Mouse (Mus musculus) embryonic facial prominence, embryonic 10.5 days (tissue): ENCODE measurements at regions not wholly inside any gene's neighbourhood (a gene's known extent, or its start where the extent isn't known, plus 50 kb on each side); places are given as distances from the start of the nearest gene placed in this dataset.

ENCODE experiments used
- DNase-seq: peaks from one replicate; pipeline ENCODE4 v3.0.0-alpha.2; 2017; ENCODE audit warnings: low spot score
- H3K27ac ChIP-seq: fragments of 300-500 bp; sonication (generic); replicated peaks from 2 replicates; pipeline ENCODE4 v1.5.1; 2016; ENCODE audit warnings: mild to moderate bottlenecking
- H3K27me3 ChIP-seq: fragments of 300-500 bp; sonication (generic); replicated peaks from 2 replicates; pipeline ENCODE4 v1.6.1; 2016; ENCODE audit warnings: low read depth, mild to moderate bottlenecking; ENCODE audit not compliant: poor library complexity, severe bottlenecking
- H3K36me3 ChIP-seq: fragments of 300-500 bp; sonication (generic); replicated peaks from 2 replicates; pipeline ENCODE4 v1.6.1; 2016; ENCODE audit warnings: mild to moderate bottlenecking, moderate library complexity
- H3K4me1 ChIP-seq: fragments of 300-500 bp; sonication (generic); 2 replicates; pipeline ENCODE4 v1.6.1; 2016
- H3K4me3 ChIP-seq: fragments of 300-500 bp; sonication (generic); 2 replicates; pipeline ENCODE4 v1.5.1; 2016; ENCODE audit warnings: mild to moderate bottlenecking, moderate library complexity
- H3K9me3 ChIP-seq: fragments of 300-500 bp; sonication (generic); 2 replicates; pipeline ENCODE4 v1.6.1; 2016; ENCODE audit warnings: mild to moderate bottlenecking
- WGBS: fragments of 180-500 bp; shearing (Covaris S2); methylation state at CpG from one replicate; pipeline ENCODE4 v1.1.7; 2016; 5-methylcytosine and 5-hydroxymethylcytosine counted together

DNA sequence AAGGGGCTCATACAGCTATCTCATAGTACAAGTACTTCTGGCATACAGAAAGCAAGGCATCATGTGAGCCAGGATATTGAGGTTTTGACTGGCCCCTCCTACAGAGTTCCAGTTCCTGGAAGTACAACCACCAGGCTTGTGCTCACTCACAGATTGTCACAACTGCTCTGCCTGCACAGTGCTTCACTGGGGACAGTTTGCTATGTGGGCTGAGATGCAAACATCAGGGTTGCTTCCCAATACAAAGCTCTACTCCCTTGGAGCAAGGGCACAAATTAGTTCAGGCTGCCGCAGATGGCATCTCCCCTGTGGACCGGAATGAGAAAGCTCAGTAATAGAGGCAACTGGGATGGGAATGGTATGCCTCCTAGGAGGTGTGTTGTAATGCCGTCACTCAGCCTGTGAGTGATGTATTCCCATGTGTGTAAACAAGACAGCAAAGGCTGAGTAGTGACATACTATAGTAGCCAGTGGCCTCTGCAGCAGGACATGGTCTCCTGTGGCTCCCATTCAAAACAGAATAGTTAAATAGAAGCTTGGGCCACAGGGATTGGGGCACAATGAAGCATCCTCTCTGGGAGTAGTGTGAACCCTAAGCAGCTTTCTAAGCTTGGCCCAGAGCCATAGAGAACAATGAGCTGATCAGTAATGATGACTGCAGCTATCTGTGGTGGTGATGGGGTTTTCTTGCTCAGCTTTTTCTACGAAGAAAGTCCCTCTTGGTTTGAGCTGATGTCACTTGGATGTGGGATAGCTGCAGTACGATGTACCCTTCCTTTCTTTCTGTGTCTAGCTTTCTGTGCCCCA is 148.8 kb upstream of the Cd180 start:
- 59% methylated on average over 5 of the region's 5 CpGs for WGBS
- Histone ChIP-seq H3K27ac (no peak overlapping the region), H3K36me3 (no peaks in the 10 kb centered on the region), H3K4me1 (peaks cover 40% of the 10 kb centered on the region), H3K27me3 (peaks cover 14% of the 10 kb centered on the region; the same call in 1 of the 2 replicates), H3K4me3 (no peak overlapping the region), H3K9me3 (no peaks in the 10 kb centered on the region)
- DNase-seq, result no peak

GRCm38 (mm10) chr13:102545845-102546615 is 147.3 kb upstream of the Cd180 start:
- H3K36me3 ChIP-seq, result no peaks in the 10 kb centered on the region
- peaks cover 21% of the 10 kb centered on the region; the same call in 1 of the 2 replicates for H3K27me3 ChIP-seq
- no peak overlapping the region for H3K27ac ChIP-seq
- H3K4me1 ChIP-seq, result peaks cover 40% of the 10 kb centered on the region
- no peak overlapping the region for H3K4me3 ChIP-seq
- H3K9me3 ChIP-seq, result no peaks in the 10 kb centered on the region
- peak; percentile 53 for DNase-seq
- WGBS, result 55% methylated on average over 17 of the region's 17 CpGs

DNA sequence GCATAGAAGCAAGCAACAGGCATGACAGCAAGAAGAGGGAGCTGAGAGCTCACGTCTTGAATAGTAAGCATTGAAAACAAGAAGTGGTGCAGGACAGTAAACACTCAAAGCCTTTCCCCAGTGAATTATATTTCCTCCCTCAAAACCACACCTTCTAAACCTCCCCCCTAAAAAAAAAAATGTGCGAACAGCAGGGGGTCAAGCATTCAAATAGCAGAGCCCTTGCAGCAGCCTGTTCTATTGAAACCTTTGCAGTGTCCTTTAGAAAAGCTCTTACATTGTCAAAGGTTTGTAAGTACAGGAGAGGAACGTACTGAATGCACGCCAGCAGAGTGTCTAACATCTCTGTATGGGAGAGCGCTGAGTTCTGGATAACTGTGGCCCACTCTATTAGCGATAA is 145.1 kb upstream of the Cd180 start:
- H3K4me1 ChIP-seq, result peaks cover 40% of the 10 kb centered on the region

DNA sequence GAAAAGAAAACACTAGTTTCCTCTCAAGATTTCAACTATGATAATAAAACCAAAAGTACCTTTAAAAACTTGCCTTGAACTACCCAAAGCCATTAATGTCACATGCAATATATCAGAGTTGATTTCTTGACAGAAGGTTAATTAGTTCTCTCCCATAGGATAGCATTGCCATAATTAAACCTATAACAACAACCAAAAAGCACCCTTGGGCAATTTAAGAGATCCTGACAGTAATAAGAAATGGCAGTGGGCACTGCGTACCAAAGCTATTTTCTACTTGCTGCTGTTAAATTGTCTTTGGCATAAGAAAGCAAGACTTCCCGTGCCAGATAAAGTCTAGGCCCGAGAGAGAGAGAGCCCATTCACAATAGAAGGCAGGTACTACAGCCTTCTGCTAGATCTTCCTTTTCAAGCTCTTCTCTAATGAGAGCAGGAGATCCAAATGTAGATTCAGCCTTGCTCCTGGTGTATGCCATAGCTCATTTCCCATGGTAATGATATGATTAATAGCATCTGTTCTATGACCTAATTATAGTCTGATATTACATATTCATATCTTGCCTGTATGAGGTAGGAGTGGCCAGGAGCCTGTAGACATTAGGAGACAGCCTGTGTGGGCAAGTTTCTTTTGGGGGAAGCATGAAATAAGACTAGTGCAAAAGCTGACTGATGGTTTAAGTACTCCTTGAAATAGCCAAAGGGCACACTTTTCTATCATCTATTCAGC is 126.3 kb upstream of the Cd180 start:
- DNase-seq, result no peak
- WGBS, result 47% methylated on average over 3 of the region's 3 CpGs

More for the DNA sequence above, 145.1 kb upstream of the Cd180 start:
- WGBS, result 47% methylated on average over 6 of the region's 6 CpGs
- Histone ChIP-seq H3K27ac (no peak overlapping the region), H3K9me3 (no peaks in the 10 kb centered on the region), H3K4me3 (no peak overlapping the region), H3K36me3 (no peaks in the 10 kb centered on the region), H3K27me3 (peaks cover 41% of the 10 kb centered on the region; the same call in 1 of the 2 replicates)
- no peak for DNase-seq

DNA sequence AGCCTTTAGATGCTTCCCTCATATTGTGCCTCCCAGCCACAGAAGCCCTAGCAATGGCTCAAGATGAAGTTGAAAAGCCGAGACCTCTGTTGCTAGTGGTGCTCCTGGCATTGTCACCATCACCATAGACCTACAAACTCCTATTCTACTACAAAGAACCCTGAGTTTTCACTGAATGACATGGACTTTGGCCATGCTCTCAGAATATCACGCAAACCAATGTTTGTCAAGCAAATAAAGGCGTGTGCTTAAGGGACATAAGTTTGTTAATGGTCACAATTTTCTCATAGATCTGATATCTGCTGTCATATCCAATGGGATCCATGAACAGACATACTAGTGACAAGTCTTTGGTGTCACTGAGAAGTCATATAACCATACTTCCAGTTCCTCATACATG is 123.8 kb upstream of the Cd180 start:
- peaks cover 72% of the 10 kb centered on the region for H3K27me3 ChIP-seq
- 85% methylated on average over 3 of the region's 3 CpGs for WGBS

More for the DNA sequence above, 126.3 kb upstream of the Cd180 start:
- Histone ChIP-seq H3K36me3 (no peaks in the 10 kb centered on the region), H3K27me3 (peaks cover 83% of the 10 kb centered on the region), H3K4me1 (no peaks in the 10 kb centered on the region), H3K27ac (no peak overlapping the region), H3K4me3 (no peak overlapping the region), H3K9me3 (0 out of 2 replicates have a peak, but pooled peaks cover 3% of the 10 kb centered on the region)

DNA sequence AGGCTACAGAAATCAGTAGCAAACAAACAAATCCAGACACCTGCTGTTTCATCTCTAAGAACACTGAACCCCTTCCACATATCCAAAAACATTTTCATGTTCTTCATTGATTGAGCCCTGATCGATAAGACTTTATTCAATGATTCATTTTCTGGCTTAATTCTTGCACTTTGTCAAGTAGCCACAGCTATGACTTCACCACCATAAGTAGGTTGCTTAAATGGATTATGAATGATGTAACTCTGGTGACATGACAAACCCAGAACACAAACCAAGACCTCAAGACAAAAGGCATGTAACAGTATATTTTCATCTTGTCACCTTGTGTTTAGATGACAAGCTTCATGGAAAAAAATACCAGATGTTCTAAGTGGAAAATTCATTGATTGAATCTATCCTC is 123.1 kb upstream of the Cd180 start:
- H3K4me3 ChIP-seq, result no peak overlapping the region
- no peak for DNase-seq
- H3K9me3 ChIP-seq, result no peaks in the 10 kb centered on the region
- H3K4me1 ChIP-seq, result peaks cover 12% of the 10 kb centered on the region
- whole genome bisulfite sequencing, result 89% methylated on average over 1 of the region's 1 CpGs
- no peak overlapping the region for H3K27ac ChIP-seq
- peaks cover 69% of the 10 kb centered on the region for H3K27me3 ChIP-seq
- no peaks in the 10 kb centered on the region for H3K36me3 ChIP-seq

More for the DNA sequence above, 123.8 kb upstream of the Cd180 start:
- Histone ChIP-seq H3K9me3 (no peaks in the 10 kb centered on the region), H3K36me3 (no peaks in the 10 kb centered on the region), H3K27ac (no peak overlapping the region), H3K4me3 (no peak overlapping the region), H3K4me1 (peaks cover 12% of the 10 kb centered on the region)
- no peak for DNase-seq

DNA sequence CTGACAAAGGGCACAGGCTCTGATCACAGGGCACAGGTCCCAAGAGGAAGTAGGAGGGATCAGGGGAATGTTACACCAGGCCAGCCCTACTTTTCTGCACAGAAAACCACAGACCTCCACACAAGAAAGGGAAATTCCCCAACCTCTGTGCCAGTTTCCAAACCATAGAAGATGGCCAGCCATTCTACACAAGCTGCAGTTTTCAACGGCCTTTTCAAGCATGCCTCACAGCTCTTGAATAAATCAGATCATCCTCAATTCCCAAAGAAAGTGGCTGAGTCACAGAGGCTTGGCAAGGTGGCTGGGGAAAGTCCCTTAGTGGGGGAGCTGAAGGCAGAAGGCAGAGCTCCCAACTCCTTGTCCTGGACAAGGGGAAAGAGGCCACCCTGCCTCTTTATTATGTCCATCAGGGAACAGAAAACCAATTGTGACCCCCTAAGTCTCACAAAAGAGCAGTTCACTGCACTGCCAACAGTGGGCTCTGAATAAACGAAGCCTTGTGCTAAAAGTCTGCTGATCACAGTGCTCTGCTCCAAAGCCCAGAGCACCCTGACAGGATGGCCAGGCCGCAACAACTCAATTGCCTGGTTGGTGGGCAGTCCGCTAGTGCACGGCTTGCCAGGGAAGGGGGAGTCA is 120.0 kb upstream of the Cd180 start:
- peaks cover 20% of the 10 kb centered on the region for H3K4me1 ChIP-seq
- 0 out of 2 replicates have a peak overlapping the region, but pooled peaks have one; percentile 2 for H3K27ac ChIP-seq
- WGBS, result 50% methylated on average over 5 of the region's 5 CpGs
- H3K27me3 ChIP-seq, result peaks cover 84% of the 10 kb centered on the region
- H3K4me3 ChIP-seq, result no peak overlapping the region
- peak; percentile 15 for DNase-seq
- no peaks in the 10 kb centered on the region for H3K9me3 ChIP-seq
- H3K36me3 ChIP-seq, result no peaks in the 10 kb centered on the region

- peaks cover 20% of the 10 kb centered on the region for H3K4me1 ChIP-seq
- H3K9me3 ChIP-seq, result no peaks in the 10 kb centered on the region
- H3K4me3 ChIP-seq, result no peak overlapping the region
- peaks cover 75% of the 10 kb centered on the region for H3K27me3 ChIP-seq
- no peak overlapping the region for H3K27ac ChIP-seq
- no peak for DNase-seq
- H3K36me3 ChIP-seq, result no peaks in the 10 kb centered on the region
- 55% methylated on average over 7 of the region's 7 CpGs for WGBS
Measured at GRCm38 (mm10) chr13:102576871-102577662, 116.3 kb upstream of the Cd180 start.

DNA sequence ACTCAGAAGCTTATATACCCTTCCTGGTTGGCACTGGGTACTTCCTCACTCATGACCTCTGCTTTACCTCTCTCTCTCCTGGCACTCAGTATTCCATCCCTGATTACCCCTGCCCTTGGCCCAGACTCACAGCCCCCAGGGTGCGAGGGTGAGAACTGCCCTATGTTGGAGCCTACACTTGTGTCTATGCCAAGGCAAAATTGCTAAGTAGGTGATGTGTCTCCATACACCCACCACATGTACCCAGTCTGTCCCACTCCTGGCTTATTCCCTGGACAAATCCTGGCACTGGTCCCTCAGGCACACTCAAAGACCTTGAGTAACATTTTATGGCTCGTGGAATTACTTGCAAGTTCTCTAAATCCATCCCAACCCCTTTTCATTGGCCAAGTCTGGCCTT is 114.5 kb upstream of the Cd180 start:
- Histone ChIP-seq H3K9me3 (no peaks in the 10 kb centered on the region), H3K27me3 (peaks cover 64% of the 10 kb centered on the region), H3K27ac (no peak overlapping the region), H3K4me1 (peaks cover 12% of the 10 kb centered on the region), H3K36me3 (no peaks in the 10 kb centered on the region), H3K4me3 (no peak overlapping the region)
- no peak for DNase-seq
- WGBS, result 87% methylated on average over 2 of the region's 2 CpGs

DNA sequence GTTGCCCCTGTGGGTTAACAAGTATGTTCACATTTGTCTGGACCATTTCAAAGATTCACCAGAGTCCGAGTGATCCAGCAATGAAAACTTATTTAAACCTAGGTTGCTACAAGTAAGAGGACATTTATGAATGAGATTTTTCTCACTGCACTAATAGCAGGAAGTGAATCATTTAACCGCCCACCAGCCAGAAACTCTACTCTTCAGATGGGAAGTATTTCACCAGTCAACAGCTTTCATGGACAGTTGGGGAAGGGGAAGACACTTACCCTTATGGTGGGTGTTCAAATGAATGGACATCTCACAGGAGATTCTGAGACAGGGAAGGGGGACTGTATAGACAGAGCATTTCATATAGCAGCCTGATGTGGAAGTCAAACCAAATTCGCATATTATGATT is 113.7 kb upstream of the Cd180 start:
- Histone ChIP-seq H3K4me3 (no peak overlapping the region), H3K27ac (no peak overlapping the region), H3K27me3 (peaks cover 63% of the 10 kb centered on the region), H3K9me3 (no peaks in the 10 kb centered on the region), H3K4me1 (peaks cover 12% of the 10 kb centered on the region), H3K36me3 (no peaks in the 10 kb centered on the region)
- WGBS, result 85% methylated on average over 3 of the region's 3 CpGs
- no peak for DNase-seq

DNA sequence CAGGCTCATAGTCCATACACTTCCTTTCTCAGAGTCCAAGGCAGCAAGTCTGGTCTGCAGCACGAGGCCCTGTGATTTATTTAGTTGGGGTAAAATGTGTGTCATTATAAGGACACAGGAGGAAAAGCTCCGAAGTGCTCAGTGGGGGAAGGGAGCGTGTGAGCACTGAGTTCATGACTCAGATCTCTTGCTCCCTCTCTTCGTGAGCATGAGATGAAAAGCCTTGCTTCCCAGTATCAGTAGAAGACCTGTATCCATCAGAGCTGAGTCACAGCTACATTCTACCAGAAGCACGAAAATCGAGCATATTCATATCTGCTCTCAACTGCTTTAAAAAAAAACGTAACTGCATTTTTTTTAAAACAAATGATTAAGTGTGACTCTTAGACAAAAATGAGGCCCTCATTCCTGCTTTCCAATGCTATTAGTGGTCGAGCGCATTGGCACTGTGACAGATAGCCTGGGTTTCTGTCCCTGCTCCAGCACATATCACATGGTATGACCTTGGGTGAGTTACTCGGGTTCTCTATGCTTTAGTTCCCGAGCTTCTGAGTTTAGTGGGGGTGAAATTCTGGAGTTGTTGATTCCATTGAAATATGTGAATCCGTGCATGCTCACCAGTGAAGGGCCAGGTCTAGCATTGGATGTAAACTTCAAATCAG is 109.2 kb upstream of the Cd180 start:
- no peaks in the 10 kb centered on the region for H3K36me3 ChIP-seq
- H3K27me3 ChIP-seq, result peaks cover 31% of the 10 kb centered on the region
- no peak for DNase-seq
- H3K4me1 ChIP-seq, result 0 out of 2 replicates have a peak, but pooled peaks cover 3% of the 10 kb centered on the region
- 86% methylated on average over 12 of the region's 12 CpGs for WGBS
- H3K4me3 ChIP-seq, result no peak overlapping the region
- no peak overlapping the region for H3K27ac ChIP-seq
- H3K9me3 ChIP-seq, result no peaks in the 10 kb centered on the region
